Mouse (Mus musculus): ENCODE data around the gene Prn.

DNA sequence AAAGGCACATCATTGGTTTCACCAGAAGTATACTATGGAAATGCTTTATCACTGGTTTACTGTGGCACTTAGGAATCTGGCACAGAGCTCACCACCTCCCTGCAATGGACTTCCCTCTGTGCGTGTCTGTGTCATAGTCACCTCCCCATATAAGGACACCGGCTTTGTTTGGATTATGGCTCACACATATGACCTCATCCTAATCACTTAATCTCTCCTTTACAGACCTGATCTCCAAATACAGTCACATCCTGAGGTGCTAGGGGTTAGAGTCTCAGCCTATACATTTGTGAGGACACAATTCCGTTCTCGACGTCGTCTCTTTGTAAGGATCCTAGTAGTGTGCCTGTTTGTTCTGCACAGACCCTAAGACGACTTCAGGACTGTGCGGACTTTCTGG, 35.5 kb downstream of the Prn start:
- TF ChIP-seq CTCF (IDR thresholded peaks at IDR 0.05; ENCODE audit: low read depth) (no peak), EP300 (IDR thresholded peaks at IDR 0.05; ENCODE audit: low read depth) (no peak)
